Mouse (Mus musculus) ES-E14 (cell line): ENCODE measurements at regions not wholly inside any gene's neighbourhood (a gene's known extent, or its start where the extent isn't known, plus 50 kb on each side); places are given as distances from the start of the nearest gene placed in this dataset.

Experiments
- DNase-seq: peaks from one replicate; pipeline ENCODE4 v3.0.0-alpha.2; 2013; ENCODE audit warnings: low read depth, low spot score
- H3K27ac ChIP-seq: 2 replicates; pipeline ENCODE4 v1.5.1; 2012; ENCODE audit warnings: low read depth, mild to moderate bottlenecking, low read length, moderate library complexity, mixed read lengths; ENCODE audit not compliant: poor library complexity, insufficient read depth, severe bottlenecking
- H3K36me3 ChIP-seq: 2 replicates; pipeline ENCODE4 v1.6.1; 2012; ENCODE audit warnings: mild to moderate bottlenecking, low read length, moderate library complexity, mixed read lengths; ENCODE audit not compliant: control insufficient read depth, poor library complexity, insufficient read depth, severe bottlenecking
- H3K4me1 ChIP-seq, 2 experiments: fragments of 150-350 bp in 1 of 2; sonication (generic) in 1 of 2; 2 replicates each; pipeline ENCODE4 v1.6.1; 2012; ENCODE audit warnings: low read length in 2 of 2, mild to moderate bottlenecking in 1 of 2, mixed read lengths in 1 of 2; ENCODE audit not compliant: control insufficient read depth in 2 of 2, insufficient read depth in 2 of 2, poor library complexity in 1 of 2
- H3K4me3 ChIP-seq, 2 experiments: fragments of 150-350 bp in 1 of 2; sonication (generic) in 1 of 2; 2 replicates each; pipeline ENCODE4 v1.5.1; 2012; ENCODE audit warnings: low read length in 2 of 2, low read depth in 1 of 2, mild to moderate bottlenecking in 1 of 2, mixed read lengths in 1 of 2; ENCODE audit not compliant: insufficient read depth in 1 of 2, poor library complexity in 1 of 2, severe bottlenecking in 1 of 2
- H3K9ac ChIP-seq: 2 replicates; pipeline ENCODE4 v1.6.1; 2012; ENCODE audit warnings: low read depth, mild to moderate bottlenecking, low read length, mixed read lengths; ENCODE audit not compliant: poor library complexity, insufficient read depth, severe bottlenecking
- H3K9me3 ChIP-seq: fragments of 150-350 bp; sonication (generic); 2 replicates; pipeline ENCODE4 v1.6.1; 2012; ENCODE audit warnings: low read depth, mild to moderate bottlenecking, low read length; ENCODE audit not compliant: control insufficient read depth, insufficient read depth
- CHD2 ChIP-seq: IDR thresholded peaks from 2 replicates; pipeline ENCODE4 v1.6.1; 2014; ENCODE audit warnings: mild to moderate bottlenecking, low read depth, low read length, inconsistent platforms
- HCFC1 ChIP-seq: IDR thresholded peaks from 2 replicates; pipeline ENCODE4 v1.6.1; 2012; ENCODE audit warnings: low read length, inconsistent platforms, borderline replicate concordance; ENCODE audit not compliant: insufficient read depth
- MAFK ChIP-seq: IDR thresholded peaks from 2 replicates; pipeline ENCODE4 v1.6.1; 2014; ENCODE audit warnings: mild to moderate bottlenecking, low read depth, low read length, inconsistent platforms; ENCODE audit not compliant: insufficient read depth
- ZC3H11A ChIP-seq: IDR thresholded peaks from 2 replicates; pipeline ENCODE4 v1.6.1; 2012; ENCODE audit warnings: low read depth, mild to moderate bottlenecking, inconsistent platforms, low read length, borderline replicate concordance
- ZNF384 ChIP-seq: IDR thresholded peaks from 2 replicates; pipeline ENCODE4 v1.6.1; 2012; ENCODE audit warnings: low read depth, low read length, inconsistent platforms
- in situ Hi-C, 2 experiments: fragments of 600-800 bp; cut with MboI; formaldehyde crosslinking; loops; one replicate each; pipeline ENCODE4 v1.15.1; 2025; ENCODE audit warnings: low sequenced_read_pairs in 2 of 2, inconsistent platforms in 1 of 2; ENCODE audit not compliant: unreplicated experiment in 2 of 2

DNA sequence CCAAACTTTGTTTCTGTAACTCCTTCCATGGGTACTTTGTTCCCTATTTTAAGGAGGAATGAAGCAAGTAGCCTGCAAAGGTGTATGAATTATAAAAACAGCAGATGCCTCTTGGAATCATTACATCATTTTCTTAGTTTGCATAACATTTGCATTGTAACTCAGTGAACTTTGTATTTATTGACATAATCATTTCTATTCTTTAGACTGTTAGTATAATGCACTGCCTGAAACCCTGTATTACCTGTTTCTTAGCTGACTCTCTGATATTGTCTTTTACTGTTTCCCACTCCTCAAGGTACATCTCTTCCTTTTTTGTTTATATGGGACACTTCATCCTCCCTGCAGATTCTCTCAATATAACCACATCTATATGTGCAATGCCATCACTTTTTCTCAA is 820.6 kb upstream of the Lcorl start:
- H3K9me3 ChIP-seq: no peaks in the 10 kb centered on the region
- no peak for DNase-seq
- in situ Hi-C loops: no loop called here

DNA sequence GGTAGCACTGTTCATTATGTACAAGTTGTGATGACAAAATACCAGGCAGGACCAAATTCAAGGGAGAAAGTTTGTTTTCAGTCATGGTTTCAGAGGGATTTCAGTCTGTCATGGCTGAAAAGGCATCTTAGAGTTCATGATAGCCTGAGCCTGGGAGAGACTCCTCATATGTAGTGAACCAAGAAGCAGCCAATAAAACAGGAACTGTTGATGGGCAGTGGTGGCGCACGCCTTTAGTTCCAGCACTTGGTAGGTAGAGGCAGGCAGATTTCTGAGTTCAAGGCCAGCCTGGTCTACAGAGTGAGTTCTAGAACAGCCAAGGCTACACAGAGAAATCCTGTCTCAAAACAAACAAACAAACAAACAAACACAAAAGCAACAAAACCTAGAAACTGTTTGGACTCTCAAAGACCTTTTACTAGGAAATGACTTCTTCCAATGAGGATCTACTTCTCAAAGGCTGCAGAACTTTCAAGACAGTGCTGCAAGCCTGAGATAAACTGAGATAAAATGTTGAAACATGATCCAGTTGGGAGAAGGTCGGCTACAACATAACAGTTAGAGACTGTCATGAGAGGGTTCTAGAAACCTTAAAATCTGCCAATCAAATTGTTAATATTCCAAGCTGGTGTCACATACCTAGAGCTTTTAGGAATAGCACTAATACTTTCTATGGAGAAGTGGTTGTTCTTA is 817.5 kb upstream of the Lcorl start:
- no peak overlapping the region for H3K9ac ChIP-seq
- in situ Hi-C loops: no loop called here
- no peaks in the 10 kb centered on the region for H3K4me1 ChIP-seq
- no peaks in the 10 kb centered on the region for H3K36me3 ChIP-seq
- no peak overlapping the region for H3K4me3 ChIP-seq
- no peaks in the 10 kb centered on the region for H3K9me3 ChIP-seq
- no peak overlapping the region for H3K27ac ChIP-seq
- TF ChIP-seq HCFC1 (no peak), CHD2 (no peak), ZC3H11A (no peak), ZNF384 (no peak), MAFK (no peak)
- DNase-seq: no peak

More for the DNA sequence above, 820.6 kb upstream of the Lcorl start:
- Histone ChIP-seq H3K4me3 (no peak overlapping the region), H3K36me3 (no peaks in the 10 kb centered on the region), H3K4me1 (no peaks in the 10 kb centered on the region), H3K27ac (no peak overlapping the region), H3K9ac (no peak overlapping the region)
- TF ChIP-seq MAFK (no peak), ZC3H11A (no peak), ZNF384 (no peak), HCFC1 (no peak), CHD2 (no peak)

DNA sequence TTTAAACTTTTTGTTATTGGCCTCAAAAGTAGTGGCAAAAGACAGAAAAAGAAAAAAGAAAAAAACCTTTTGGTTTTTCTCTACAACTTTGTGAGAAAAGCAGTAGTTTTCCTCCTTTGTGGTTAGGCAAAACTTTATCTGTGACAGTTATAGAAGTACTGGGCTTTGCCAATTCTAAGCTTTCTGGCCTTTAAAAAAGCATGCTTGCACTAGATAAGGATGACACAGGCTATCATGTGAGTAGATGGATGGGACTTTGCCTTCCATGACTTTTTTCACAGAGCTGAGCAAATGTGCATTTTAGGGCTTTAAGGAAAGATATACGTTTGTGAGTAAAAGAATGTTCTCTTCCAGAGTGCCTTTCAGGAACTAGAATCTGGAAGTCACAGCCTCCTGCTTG is 816.0 kb upstream of the Lcorl start:
- DNase-seq: no peak

DNA sequence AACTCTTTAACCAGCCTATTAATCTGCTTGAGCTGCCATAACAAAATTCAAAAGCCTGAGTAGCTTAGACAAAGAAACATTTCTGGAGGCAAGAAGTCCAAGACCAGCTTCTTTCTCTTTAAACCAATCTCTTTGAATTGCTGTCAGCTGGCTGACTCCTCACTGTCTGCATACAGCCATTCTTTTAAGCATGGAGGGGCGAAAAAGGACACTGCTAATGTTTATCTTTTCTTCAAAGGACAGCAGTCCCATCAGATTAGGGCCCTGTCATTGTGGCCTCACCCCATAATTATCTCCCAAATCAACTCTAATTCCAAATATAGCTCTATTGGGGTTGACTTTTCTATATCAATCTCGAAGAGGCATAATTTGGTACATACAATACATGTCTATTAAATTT is 813.1 kb upstream of the Lcorl start:
- DNase-seq: no peak
- Histone ChIP-seq H3K36me3 (no peaks in the 10 kb centered on the region), H3K9me3 (no peaks in the 10 kb centered on the region), H3K9ac (no peak overlapping the region), H3K4me1 (no peaks in the 10 kb centered on the region), H3K4me3 (no peak overlapping the region), H3K27ac (no peak overlapping the region)
- TF ChIP-seq CHD2: no peak
- TF ChIP-seq ZC3H11A: no peak
- TF ChIP-seq MAFK: no peak
- TF ChIP-seq HCFC1: no peak
- no peak for TF ChIP-seq ZNF384
- in situ Hi-C loops: no loop called here

More for the DNA sequence above, 816.0 kb upstream of the Lcorl start:
- no peaks in the 10 kb centered on the region for H3K9me3 ChIP-seq
- no peaks in the 10 kb centered on the region for H3K4me1 ChIP-seq
- TF ChIP-seq ZC3H11A (no peak), MAFK (no peak), ZNF384 (no peak), CHD2 (no peak), HCFC1 (no peak)
- H3K36me3 ChIP-seq: no peaks in the 10 kb centered on the region
- H3K27ac ChIP-seq: no peak overlapping the region
- H3K9ac ChIP-seq: no peak overlapping the region
- in situ Hi-C loops: no loop called here
- H3K4me3 ChIP-seq: no peak overlapping the region

DNA sequence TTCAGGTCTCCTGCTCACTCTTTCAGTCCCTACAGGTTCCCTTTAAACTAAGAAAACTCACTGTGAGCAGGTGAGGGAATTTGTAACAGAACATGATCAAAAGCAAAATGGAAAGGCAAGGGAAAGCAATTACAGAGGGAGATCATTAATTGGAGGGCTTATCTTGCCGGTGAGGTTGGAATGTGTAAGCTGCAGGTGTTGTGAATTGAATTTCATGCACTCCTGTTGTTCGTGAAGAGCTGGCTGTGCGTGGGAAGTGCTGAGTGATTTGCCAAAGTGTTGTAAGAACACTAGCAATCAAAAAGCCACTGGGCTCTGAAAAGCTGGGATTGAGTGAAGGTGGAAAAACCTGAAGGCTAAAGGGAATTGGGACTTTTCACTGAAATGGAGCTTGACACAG is 808.8 kb upstream of the Lcorl start:
- Histone ChIP-seq H3K4me3 (no peak overlapping the region), H3K4me1 (no peaks in the 10 kb centered on the region), H3K9ac (no peak overlapping the region), H3K9me3 (no peaks in the 10 kb centered on the region), H3K27ac (no peak overlapping the region), H3K36me3 (no peaks in the 10 kb centered on the region)
- in situ Hi-C loops: no loop called here
- TF ChIP-seq ZNF384 (no peak), ZC3H11A (no peak), CHD2 (no peak), MAFK (no peak), HCFC1 (no peak)
- no peak for DNase-seq
